Mouse (Mus musculus) hindbrain, embryonic 16.5 days (tissue): ENCODE results near the gene Tcta. TPM values are rescaled to one million over a fixed set of nuclear protein-coding genes. Genes with fewer than 3 reads are reported as not detected.
"Not testable (repeated sequence)": the region's sequence is repeated elsewhere in the genome, so short reads cannot be mapped to it uniquely, and the experiment has no call there.

Experiments
- ATAC-seq: fragments of 200-750 bp; cut with Nextera tagmentation; 2 replicates; pipeline ENCODE4 v1.8.0; 2017; ENCODE audit warnings: moderate TSS enrichment, moderate library complexity
- H3K27ac ChIP-seq: fragments of 300-500 bp; sonication (generic); 2 replicates; pipeline ENCODE4 v1.5.1; 2014; ENCODE audit warnings: low read depth, mild to moderate bottlenecking, control low read depth, low read length, moderate library complexity
- H3K27me3 ChIP-seq: fragments of 300-500 bp; sonication (generic); replicated peaks from 2 replicates; pipeline ENCODE4 v1.6.1; 2014; ENCODE audit warnings: low read length; ENCODE audit not compliant: control insufficient read depth, insufficient read depth
- H3K36me3 ChIP-seq: fragments of 300-500 bp; sonication (generic); 2 replicates; pipeline ENCODE4 v1.6.1; 2014; ENCODE audit warnings: mild to moderate bottlenecking, low read length, moderate library complexity, mixed read lengths; ENCODE audit not compliant: control insufficient read depth, insufficient read depth
- H3K4me1 ChIP-seq: fragments of 300-500 bp; sonication (generic); 2 replicates; pipeline ENCODE4 v1.6.1; 2014; ENCODE audit warnings: low read depth, low read length; ENCODE audit not compliant: control insufficient read depth, insufficient read depth
- H3K4me2 ChIP-seq: fragments of 300-500 bp; sonication (generic); 2 replicates; pipeline ENCODE4 v1.6.1; 2014; ENCODE audit warnings: mild to moderate bottlenecking, low read length, control low read depth, moderate library complexity
- H3K4me3 ChIP-seq: fragments of 300-500 bp; sonication (generic); 2 replicates; pipeline ENCODE4 v1.5.1; 2014; ENCODE audit warnings: mild to moderate bottlenecking, low read length, control low read depth, moderate library complexity
- H3K9ac ChIP-seq: fragments of 300-500 bp; sonication (generic); 2 replicates; pipeline ENCODE4 v1.6.1; 2014; ENCODE audit warnings: low read depth, mild to moderate bottlenecking, control low read depth, low read length, moderate library complexity
- H3K9me3 ChIP-seq: fragments of 300-500 bp; sonication (generic); 2 replicates; pipeline ENCODE4 v1.6.1; 2014; ENCODE audit warnings: mild to moderate bottlenecking, low read length, moderate library complexity; ENCODE audit not compliant: control insufficient read depth
- WGBS: fragments of 180-500 bp; shearing (Covaris S2); extraction: QIAGEN DNeasy Blood & Tissue Kit; methylation state at CpG from one replicate; pipeline ENCODE4 v1.1.7; 2014; 5-methylcytosine and 5-hydroxymethylcytosine counted together
- polyA plus RNA-seq: library from polyadenylated mRNA; unstranded; fragments of >200 nt; fragmentation: Nextera tagmentation; extraction: Ambion mirVana; gene quantifications from 2 replicates; pipeline ENCODE4 v1.2.1, GENCODE M21; 2015

Gene Tcta
- polyA plus RNA-seq, 1 experiment from 2014 or later = 57.2 TPM

DNA sequence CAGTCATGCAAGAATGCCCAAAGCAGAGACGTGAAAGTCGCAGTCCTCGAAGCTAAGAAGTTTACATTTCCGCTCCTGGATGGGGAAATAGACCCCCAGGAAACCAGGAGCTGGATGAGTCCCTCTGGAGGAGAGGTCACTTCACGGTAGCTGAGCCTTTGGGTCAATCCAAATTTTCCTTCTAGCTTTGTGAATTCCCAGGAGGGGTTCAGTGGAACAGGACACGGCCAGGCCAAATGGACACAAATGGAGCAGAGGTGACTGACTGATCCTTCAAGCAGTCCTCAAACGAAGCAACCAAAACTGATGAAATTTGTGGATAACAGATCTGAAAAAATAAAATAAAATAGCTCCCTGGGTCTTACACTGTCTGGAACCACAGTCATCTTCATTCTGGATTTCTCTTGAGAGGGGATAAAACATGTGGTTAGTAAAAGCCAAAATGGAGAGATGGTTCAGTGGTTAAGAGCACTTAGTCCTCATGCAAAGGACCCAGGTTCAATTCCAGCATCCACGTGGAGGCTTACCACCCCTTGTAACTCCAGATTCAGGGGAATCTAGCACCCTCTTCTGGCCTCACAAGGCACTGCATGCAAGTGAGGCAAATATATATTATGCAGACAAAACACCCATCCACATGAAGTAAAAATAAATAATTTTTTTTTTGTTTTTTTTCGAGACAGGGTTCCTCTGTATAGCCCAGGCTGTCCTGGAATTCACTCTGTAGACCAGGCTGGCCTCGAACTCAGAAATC is 27.1 kb downstream of the Tcta start:
- H3K4me1 ChIP-seq = no peaks in the 10 kb centered on the region
- no peak overlapping the region for H3K4me3 ChIP-seq
- WGBS = 68% methylated on average over 10 of the region's 10 CpGs
- ATAC-seq = no peak
- H3K27ac ChIP-seq = no peak overlapping the region
- no peak overlapping the region for H3K4me2 ChIP-seq
- H3K9me3 ChIP-seq = no peaks in the 10 kb centered on the region
- no peak overlapping the region for H3K9ac ChIP-seq
- H3K36me3 ChIP-seq = no peaks in the 10 kb centered on the region
- H3K27me3 ChIP-seq = no peaks in the 10 kb centered on the region

DNA sequence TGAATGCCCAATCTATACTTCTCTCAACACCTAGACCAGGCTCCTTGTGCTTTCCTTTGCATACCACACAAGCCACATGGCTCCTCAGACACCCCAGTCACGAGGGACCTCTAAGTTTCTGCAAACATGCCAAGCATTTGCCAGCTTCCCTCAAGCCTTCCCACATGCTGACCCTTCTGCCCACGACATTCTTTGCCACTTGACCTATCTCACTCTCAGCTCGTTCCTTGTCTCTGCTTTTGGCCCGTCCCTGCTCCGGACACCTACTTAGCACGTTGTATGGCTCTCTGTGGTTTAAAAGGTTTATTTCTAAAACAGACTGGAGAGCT is 30.7 kb downstream of the Tcta start:
- Histone ChIP-seq H3K36me3 (no peaks in the 10 kb centered on the region), H3K27ac (no peak overlapping the region), H3K4me3 (no peak overlapping the region), H3K9ac (no peak overlapping the region), H3K4me1 (no peaks in the 10 kb centered on the region), H3K9me3 (no peaks in the 10 kb centered on the region), H3K4me2 (no peak overlapping the region), H3K27me3 (no peaks in the 10 kb centered on the region)
- no peak for ATAC-seq
- WGBS = 61% methylated on average over 6 of the region's 6 CpGs

GRCm38 (mm10) chr9:108274476-108275330 is 31.3 kb downstream of the Tcta start:
- WGBS = 82% methylated on average over 5 of the region's 5 CpGs
- no peaks in the 10 kb centered on the region for H3K36me3 ChIP-seq
- H3K9ac ChIP-seq = no peak overlapping the region
- no peak overlapping the region for H3K4me2 ChIP-seq
- no peak for ATAC-seq
- H3K4me1 ChIP-seq = no peaks in the 10 kb centered on the region
- H3K9me3 ChIP-seq = no peaks in the 10 kb centered on the region
- H3K4me3 ChIP-seq = no peak overlapping the region
- no peaks in the 10 kb centered on the region for H3K27me3 ChIP-seq
- no peak overlapping the region for H3K27ac ChIP-seq

DNA sequence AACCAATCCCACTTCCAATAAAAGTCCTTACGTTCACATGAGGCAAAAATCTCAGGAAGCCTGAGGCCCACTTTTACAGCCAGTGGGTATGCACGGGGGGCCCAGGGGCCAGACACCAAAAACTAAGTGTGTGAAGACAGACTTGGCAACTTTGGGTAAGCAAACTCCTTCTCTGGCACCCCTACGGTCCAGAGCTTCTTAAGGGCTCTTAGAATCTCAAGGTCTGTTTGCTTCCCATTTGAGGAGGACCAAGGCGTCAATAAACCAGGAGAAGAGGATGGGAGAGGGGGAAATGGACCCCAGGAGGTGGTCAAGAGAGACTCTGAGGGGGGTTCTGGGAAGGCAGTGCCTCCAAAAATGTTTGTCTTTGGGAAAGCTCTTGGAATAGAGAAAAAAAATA is 32.5 kb downstream of the Tcta start:
- WGBS = 75% methylated on average over 4 of the region's 4 CpGs
- Histone ChIP-seq H3K4me1 (no peaks in the 10 kb centered on the region), H3K27ac (no peak overlapping the region), H3K9me3 (no peaks in the 10 kb centered on the region), H3K9ac (no peak overlapping the region), H3K27me3 (no peaks in the 10 kb centered on the region), H3K36me3 (no peaks in the 10 kb centered on the region), H3K4me3 (no peak overlapping the region), H3K4me2 (no peak overlapping the region)
- no peak for ATAC-seq

- ATAC-seq = no peak
- no peaks in the 10 kb centered on the region for H3K4me1 ChIP-seq
- no peaks in the 10 kb centered on the region for H3K36me3 ChIP-seq
- WGBS = 85% methylated on average over 5 of the region's 5 CpGs
- no peak overlapping the region for H3K4me3 ChIP-seq
- H3K27me3 ChIP-seq = no peaks in the 10 kb centered on the region
- no peak overlapping the region for H3K4me2 ChIP-seq
- H3K9me3 ChIP-seq = no peaks in the 10 kb centered on the region
- H3K9ac ChIP-seq = no peak overlapping the region
- no peak overlapping the region for H3K27ac ChIP-seq
Measured at GRCm38 (mm10) chr9:108272691-108273090, 33.3 kb downstream of the Tcta start.

- Histone ChIP-seq H3K4me1 (no peaks in the 10 kb centered on the region), H3K9me3 (no peaks in the 10 kb centered on the region), H3K36me3 (no peaks in the 10 kb centered on the region), H3K27me3 (no peaks in the 10 kb centered on the region), H3K9ac (no peak overlapping the region), H3K27ac (no peak overlapping the region), H3K4me3 (no peak overlapping the region), H3K4me2 (no peak overlapping the region)
- no peak for ATAC-seq
- 34% methylated on average over 2 of the region's 2 CpGs for WGBS
Measured at GRCm38 (mm10) chr9:108271941-108272340, 34.0 kb downstream of the Tcta start.

DNA sequence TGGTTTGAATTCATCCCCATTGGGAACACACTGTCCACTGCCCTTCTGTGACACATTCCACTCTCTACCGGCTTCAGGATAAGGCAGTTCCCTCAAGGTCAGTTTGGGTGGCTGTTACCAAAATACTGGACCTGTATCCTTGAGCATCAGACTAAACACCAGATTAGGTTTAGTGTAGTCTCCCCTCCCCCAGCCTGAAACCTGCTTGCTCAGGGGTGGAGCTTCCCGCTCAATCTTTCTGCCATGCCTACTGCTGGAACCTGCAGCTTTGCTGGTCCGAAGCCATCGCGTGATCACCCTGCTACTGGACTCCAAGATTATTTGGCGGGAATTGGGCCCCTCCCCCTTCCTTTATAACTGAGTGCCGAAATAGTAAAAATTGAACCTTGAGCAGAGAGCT is 37.3 kb downstream of the Tcta start:
- ATAC-seq, H3K4me3 ChIP-seq, H3K27ac ChIP-seq, H3K4me2 ChIP-seq, H3K9ac ChIP-seq, H3K4me1 ChIP-seq, H3K36me3 ChIP-seq, H3K9me3 ChIP-seq, H3K27me3 ChIP-seq: not testable (repeated sequence)
- 81% methylated on average over 6 of the region's 7 CpGs for WGBS

- no peak for ATAC-seq
- no peaks in the 10 kb centered on the region for H3K9me3 ChIP-seq
- H3K4me1 ChIP-seq = peaks cover 6% of the 10 kb centered on the region
- WGBS = 65% methylated on average over 7 of the region's 7 CpGs
- no peak overlapping the region for H3K4me3 ChIP-seq
- no peak overlapping the region for H3K9ac ChIP-seq
- no peaks in the 10 kb centered on the region for H3K36me3 ChIP-seq
- H3K27me3 ChIP-seq = no peaks in the 10 kb centered on the region
- no peak overlapping the region for H3K4me2 ChIP-seq
- H3K27ac ChIP-seq = no peak overlapping the region
Measured at GRCm38 (mm10) chr9:108267691-108268090, 38.3 kb downstream of the Tcta start.

DNA sequence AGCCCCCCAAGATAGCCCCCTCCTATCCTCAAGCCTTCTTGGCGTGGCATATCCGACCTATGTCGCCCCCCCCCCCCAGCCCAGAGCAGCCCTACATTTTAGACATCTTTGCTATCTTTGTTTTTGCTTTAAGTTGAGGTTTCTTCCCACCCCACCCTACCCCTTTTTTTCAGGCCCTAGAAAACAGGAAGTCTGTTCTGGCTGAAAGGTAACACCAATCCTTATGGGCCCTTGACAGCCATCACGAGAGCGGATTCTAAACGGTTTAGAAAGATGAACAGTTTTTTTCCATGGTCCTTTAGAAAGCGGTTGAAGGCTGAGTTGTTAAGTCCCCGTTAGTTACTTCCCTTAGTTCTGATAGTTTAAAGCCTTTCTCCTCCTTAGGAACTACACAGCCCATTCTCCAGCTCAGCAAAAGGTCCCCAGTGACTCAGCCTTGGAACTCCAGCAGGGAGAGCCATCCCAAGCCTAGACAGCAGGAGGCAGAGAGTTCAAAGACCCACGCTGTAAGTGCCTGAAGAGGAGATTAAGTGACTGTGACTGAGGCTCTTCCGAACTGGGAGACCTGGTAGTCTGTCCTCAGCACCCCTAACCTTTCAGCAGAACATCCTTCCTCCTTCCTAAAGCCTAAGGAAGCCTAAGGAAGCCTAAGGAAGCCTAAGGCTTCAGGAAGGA is 39.6 kb downstream of the Tcta start:
- Histone ChIP-seq H3K4me1 (peaks cover 18% of the 10 kb centered on the region), H3K27me3 (no peaks in the 10 kb centered on the region), H3K4me3 (no peak overlapping the region), H3K9me3 (no peaks in the 10 kb centered on the region), H3K9ac (no peak overlapping the region), H3K4me2 (no peak overlapping the region), H3K27ac (no peak overlapping the region), H3K36me3 (no peaks in the 10 kb centered on the region)
- WGBS = 68% methylated on average over 10 of the region's 10 CpGs
- no peak for ATAC-seq
